In genomic region chr17:58002845-58003244, GRCm38 (mm10) we compare ENCODE assay signal across 24 mouse cellular contexts.
"Had no signal": no experiment of that assay in that cellular context is flagged by ENCODE, and none has a peak within 500 bp of the region (broad histone marks: within the 10 kb centered on the region; RNA-seq: fewer than 3 reads in every experiment).

No protein-coding gene starts in this region.

- ATAC-seq: hindbrain, embryonic 16.5 days; inflammation-experienced regulatory T-cells, adult 6 months; intestine, embryonic 15.5 days; intestine, postnatal 0 days had no signal

- H3K36me3 ChIP-seq: heart, embryonic 10.5 days; heart, embryonic 12.5 days; hindbrain, embryonic 10.5 days; hindbrain, embryonic 12.5 days; intestine, embryonic 15.5 days; limb, embryonic 10.5 days; limb, embryonic 12.5 days had no signal

- H3K27ac ChIP-seq: heart, embryonic 10.5 days; hindbrain, embryonic 10.5 days; hindbrain, embryonic 12.5 days; hindbrain, embryonic 14.5 days; intestine, embryonic 15.5 days; layer of hippocampus, adult 2 months; left cerebral cortex, adult 2 months; limb, embryonic 10.5 days; limb, embryonic 12.5 days had no signal

- H3K4me1 ChIP-seq: heart, embryonic 10.5 days; heart, embryonic 12.5 days; hindbrain, embryonic 10.5 days; hindbrain, embryonic 12.5 days; intestine, embryonic 15.5 days; limb, embryonic 10.5 days; limb, embryonic 12.5 days had no signal

- H3K4me3 ChIP-seq: heart, embryonic 10.5 days; heart, embryonic 12.5 days; hindbrain, embryonic 10.5 days; hindbrain, embryonic 12.5 days; intestine, embryonic 15.5 days; layer of hippocampus, adult 2 months; left cerebral cortex, adult 2 months; limb, embryonic 10.5 days; limb, embryonic 12.5 days had no signal

- H3K4me2 ChIP-seq: heart, embryonic 12.5 days; hindbrain, embryonic 12.5 days; hindbrain, embryonic 14.5 days; intestine, embryonic 15.5 days; limb, embryonic 12.5 days; liver, embryonic 11.5 days had no signal

- DNase-seq: gastrocnemius, postnatal 14 days; gastrocnemius, postnatal 36 days; heart, postnatal 10 days; heart, postnatal 4 days; kidney, adult 18-20 months; kidney, adult 8-10 months; kidney, postnatal 10 days; kidney, postnatal 25 days; kidney, postnatal 4 days; liver had no signal

- H3K9me3 ChIP-seq: heart, embryonic 10.5 days; heart, embryonic 12.5 days; hindbrain, embryonic 10.5 days; hindbrain, embryonic 12.5 days; intestine, embryonic 15.5 days; limb, embryonic 10.5 days; limb, embryonic 12.5 days had no signal

- H3K27me3 ChIP-seq: heart, embryonic 12.5 days; hindbrain, embryonic 12.5 days; intestine, embryonic 15.5 days; limb, embryonic 12.5 days had no signal

- H3K9ac ChIP-seq: heart, embryonic 12.5 days; hindbrain, embryonic 12.5 days; hindbrain, embryonic 14.5 days; intestine, embryonic 15.5 days; limb, embryonic 12.5 days had no signal
